Mouse (Mus musculus) stomach, embryonic 15.5 days (tissue): Measurements from ENCODE around the gene Calm4. TPM values are rescaled to one million over a fixed set of nuclear protein-coding genes. Genes with fewer than 3 reads are reported as not detected.
A peak's percentile ranks its signal among the peaks of the same experiment; 100 is the strongest.

ENCODE experiments used
- ATAC-seq: fragments of 200-750 bp; cut with Nextera tagmentation; 2 replicates; pipeline ENCODE4 v1.8.0; 2017; ENCODE audit warnings: low read depth, moderate number of reproducible peaks, moderate TSS enrichment; ENCODE audit not compliant: insufficient read depth, low FRiP score
- H3K27ac ChIP-seq: fragments of 300-500 bp; sonication (generic); 2 replicates; pipeline ENCODE4 v1.5.1; 2015; ENCODE audit warnings: mild to moderate bottlenecking, inconsistent platforms
- H3K27me3 ChIP-seq: fragments of 300-500 bp; sonication (generic); replicated peaks from 2 replicates; pipeline ENCODE4 v1.6.1; 2015; ENCODE audit warnings: inconsistent platforms
- H3K36me3 ChIP-seq: fragments of 300-500 bp; sonication (generic); 2 replicates; pipeline ENCODE4 v1.6.1; 2015; ENCODE audit warnings: inconsistent platforms
- H3K4me1 ChIP-seq: fragments of 300-500 bp; sonication (generic); 2 replicates; pipeline ENCODE4 v1.6.1; 2015; ENCODE audit warnings: inconsistent platforms
- H3K4me2 ChIP-seq: fragments of 300-500 bp; sonication (generic); 2 replicates; pipeline ENCODE4 v1.6.1; 2015; ENCODE audit warnings: mild to moderate bottlenecking, inconsistent platforms
- H3K4me3 ChIP-seq: fragments of 300-500 bp; sonication (generic); replicated peaks from 2 replicates; pipeline ENCODE4 v1.5.1; 2015; ENCODE audit warnings: inconsistent platforms
- H3K9ac ChIP-seq: fragments of 300-500 bp; sonication (generic); 2 replicates; pipeline ENCODE4 v1.6.1; 2015; ENCODE audit warnings: inconsistent platforms
- H3K9me3 ChIP-seq: fragments of 300-500 bp; sonication (generic); 2 replicates; pipeline ENCODE4 v1.6.1; 2016; ENCODE audit warnings: inconsistent platforms
- WGBS: fragments of 180-500 bp; shearing (Covaris S2); methylation state at CpG from one replicate; pipeline ENCODE4 v1.1.7; 2015; 5-methylcytosine and 5-hydroxymethylcytosine counted together
- polyA plus RNA-seq: library from polyadenylated mRNA; unstranded; fragments of >200 nt; fragmentation: Nextera tagmentation; extraction: Ambion mirVana; gene quantifications from 2 replicates; pipeline ENCODE4 v1.2.1, GENCODE M21; 2015

Calm4 gene
- polyA plus RNA-seq, 1 experiment from 2014 or later: 0.39 TPM

DNA sequence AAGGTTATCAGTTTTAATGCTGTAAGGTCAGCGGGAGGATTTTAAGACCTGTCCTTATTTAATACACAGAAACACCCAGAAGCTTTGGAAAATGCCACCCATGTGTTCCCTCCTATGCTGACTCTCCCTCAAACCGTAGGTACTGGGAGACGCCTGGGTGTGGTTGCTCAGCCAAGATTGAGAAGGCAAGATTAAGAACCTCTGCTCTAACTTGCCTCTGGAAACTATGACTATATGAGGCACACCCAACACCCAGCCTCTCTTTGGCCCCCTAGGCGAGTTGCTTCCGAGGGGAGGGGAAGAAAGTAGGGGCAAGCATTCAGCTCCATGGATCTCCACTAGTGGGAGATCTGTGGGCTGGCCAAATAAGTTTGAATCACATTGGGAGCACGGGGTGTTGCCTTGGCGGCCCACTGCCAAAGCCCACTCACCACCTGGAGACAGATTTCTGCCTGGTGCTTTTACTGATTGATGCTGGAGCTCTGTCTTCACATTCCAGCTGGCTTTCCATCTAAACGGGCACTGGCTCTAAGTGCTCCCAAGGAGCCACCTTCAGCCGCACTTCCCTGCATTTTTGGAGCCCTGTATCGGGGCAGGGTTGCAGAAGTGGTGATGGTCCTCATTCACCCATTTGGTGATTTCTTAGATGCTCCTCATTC lies 25.5 kb downstream of the Calm4 start:
- H3K4me2 ChIP-seq: no peak overlapping the region
- H3K27me3 ChIP-seq: no peaks in the 10 kb centered on the region
- no peak overlapping the region for H3K27ac ChIP-seq
- H3K4me1 ChIP-seq: peaks cover 6% of the 10 kb centered on the region; the same call in 1 of the 2 replicates
- H3K9ac ChIP-seq: no peak overlapping the region
- H3K36me3 ChIP-seq: no peaks in the 10 kb centered on the region
- H3K4me3 ChIP-seq: no peak overlapping the region
- ATAC-seq: peak; percentile 68
- H3K9me3 ChIP-seq: no peaks in the 10 kb centered on the region
- WGBS: 78% methylated on average over 10 of the region's 10 CpGs

DNA sequence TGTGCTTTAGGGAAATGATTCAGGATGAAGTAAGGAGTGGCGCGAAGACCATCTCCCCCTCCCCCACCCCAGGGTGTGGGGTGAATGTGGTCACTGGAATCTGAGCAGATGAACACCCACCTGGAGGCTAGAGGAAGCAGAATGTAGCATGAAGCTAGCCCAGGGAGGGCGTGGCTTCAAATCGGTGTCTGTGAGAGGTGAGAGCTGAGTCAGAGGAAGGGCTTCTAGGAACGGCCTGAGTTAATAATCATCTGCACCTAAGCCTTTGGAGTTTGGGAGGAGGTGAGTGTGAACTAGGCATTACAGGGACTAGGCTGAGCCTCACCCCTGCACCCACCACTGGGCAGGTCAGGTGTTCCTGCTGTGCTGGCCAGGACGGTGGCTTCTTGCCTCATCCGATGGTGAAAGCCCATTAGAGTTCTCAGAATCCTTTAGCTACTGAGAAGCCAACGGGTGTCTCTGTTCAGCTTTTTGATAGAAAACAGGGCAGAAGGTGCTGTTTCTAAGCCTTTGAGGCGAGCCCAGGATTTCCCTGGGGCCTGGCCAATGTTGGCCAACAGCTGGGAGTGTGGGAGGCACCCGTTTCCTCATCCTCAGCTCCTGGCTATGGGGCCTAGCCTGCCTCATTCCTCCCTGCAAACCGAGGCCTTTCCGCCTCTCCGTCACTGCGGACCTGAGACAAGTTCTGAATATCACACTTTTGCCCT lies 28.2 kb downstream of the Calm4 start:
- Histone ChIP-seq H3K9ac (no peak overlapping the region), H3K27me3 (no peaks in the 10 kb centered on the region), H3K4me2 (no peak overlapping the region), H3K9me3 (no peaks in the 10 kb centered on the region), H3K36me3 (no peaks in the 10 kb centered on the region), H3K4me3 (no peak overlapping the region), H3K4me1 (peaks cover 6% of the 10 kb centered on the region; the same call in 1 of the 2 replicates), H3K27ac (peak overlapping the region; percentile 32; the same call in 1 of the 2 replicates)
- 67% methylated on average over 14 of the region's 14 CpGs for WGBS
- peak; percentile 24 for ATAC-seq

DNA sequence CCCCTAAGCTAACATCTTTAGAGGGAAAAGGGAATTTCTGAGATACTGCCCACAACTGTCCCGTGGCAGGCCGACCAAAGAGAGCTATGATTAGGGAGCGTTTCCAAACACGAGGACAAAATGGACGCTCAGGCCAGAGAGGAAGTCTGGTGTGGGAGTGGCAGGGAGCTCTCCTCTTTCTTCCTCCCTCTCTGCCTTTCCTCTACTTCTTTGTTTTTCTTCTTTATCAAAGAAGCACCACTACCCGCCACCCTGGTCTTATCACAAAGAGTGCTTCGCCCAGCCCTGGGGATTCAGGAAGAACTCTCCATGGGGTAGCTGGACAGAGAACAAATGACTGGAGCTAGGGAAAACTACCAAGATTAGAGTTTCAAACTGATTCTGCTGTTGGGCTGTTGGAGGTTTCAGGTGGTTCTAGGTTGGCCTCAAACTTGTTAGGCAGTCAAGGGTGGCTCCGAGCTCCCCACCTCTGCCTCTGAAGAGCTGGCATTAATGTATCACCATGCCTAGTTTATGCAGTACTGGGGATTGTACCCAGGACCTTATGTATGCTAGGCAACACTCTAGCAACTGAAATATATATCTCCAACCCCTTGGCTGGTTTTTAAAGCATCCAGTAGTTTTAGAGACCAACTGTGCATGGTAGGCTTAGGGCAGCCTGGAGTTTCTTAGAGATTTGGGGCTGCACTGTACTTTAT lies 28.9 kb downstream of the Calm4 start:
- H3K4me2 ChIP-seq: no peak overlapping the region
- H3K9me3 ChIP-seq: no peaks in the 10 kb centered on the region
- WGBS: 73% methylated on average over 8 of the region's 8 CpGs
- no peak overlapping the region for H3K4me3 ChIP-seq
- H3K9ac ChIP-seq: no peak overlapping the region
- peak overlapping the region; percentile 32; the same call in 1 of the 2 replicates for H3K27ac ChIP-seq
- H3K36me3 ChIP-seq: no peaks in the 10 kb centered on the region
- H3K27me3 ChIP-seq: no peaks in the 10 kb centered on the region
- peaks cover 6% of the 10 kb centered on the region; the same call in 1 of the 2 replicates for H3K4me1 ChIP-seq
- ATAC-seq: peak; percentile 58

DNA sequence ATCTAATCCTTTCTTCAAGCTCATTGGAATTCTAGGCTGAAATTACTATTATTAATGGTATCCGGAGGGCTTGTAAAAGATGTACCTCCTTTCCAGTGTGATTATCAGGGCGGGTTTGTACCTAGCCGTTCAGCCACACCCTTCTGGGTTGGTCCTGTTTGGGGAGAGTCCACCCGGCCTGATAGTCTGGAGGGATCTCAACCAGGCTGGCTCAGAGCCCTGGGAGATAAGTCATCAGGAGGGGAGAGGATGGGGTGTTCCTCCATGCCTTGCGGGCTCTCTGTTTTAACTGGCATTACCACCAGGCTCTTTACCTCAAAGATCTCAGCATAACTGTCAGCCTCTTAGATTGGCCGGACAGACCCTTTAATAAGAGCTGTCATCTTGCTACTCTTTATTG lies 29.6 kb downstream of the Calm4 start:
- no peaks in the 10 kb centered on the region for H3K27me3 ChIP-seq
- H3K4me3 ChIP-seq: no peak overlapping the region
- no peaks in the 10 kb centered on the region for H3K36me3 ChIP-seq
- WGBS: 74% methylated on average over 6 of the region's 6 CpGs
- ATAC-seq: peak; percentile 89
- H3K4me2 ChIP-seq: no peak overlapping the region
- 0 out of 2 replicates have a peak overlapping the region, but pooled peaks have one; percentile 21 for H3K27ac ChIP-seq
- H3K4me1 ChIP-seq: peaks cover 6% of the 10 kb centered on the region; the same call in 1 of the 2 replicates
- no peak overlapping the region for H3K9ac ChIP-seq
- no peaks in the 10 kb centered on the region for H3K9me3 ChIP-seq

DNA sequence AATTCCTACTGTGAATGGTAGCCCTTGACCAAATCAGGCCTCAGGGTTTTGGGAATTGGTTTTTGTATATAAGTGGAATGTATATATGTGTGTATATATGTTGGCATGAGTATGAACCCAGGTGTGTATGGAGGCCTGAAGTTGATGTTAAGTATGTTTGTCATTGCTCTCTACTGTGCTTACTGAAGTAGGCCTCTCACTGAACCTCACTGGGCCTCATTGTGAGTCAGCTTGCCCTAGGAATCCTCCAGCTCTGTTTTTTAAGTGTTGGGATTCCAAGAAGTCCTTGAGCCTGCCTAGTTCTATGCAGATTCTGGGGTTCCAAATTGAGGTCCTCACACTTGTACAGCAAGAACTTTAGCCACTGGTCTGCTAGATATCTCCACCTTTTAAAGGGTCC lies 32.3 kb downstream of the Calm4 start:
- Histone ChIP-seq H3K9me3 (no peaks in the 10 kb centered on the region), H3K9ac (no peak overlapping the region), H3K36me3 (no peaks in the 10 kb centered on the region), H3K4me3 (no peak overlapping the region), H3K4me2 (no peak overlapping the region), H3K4me1 (peaks cover 6% of the 10 kb centered on the region; the same call in 1 of the 2 replicates), H3K27ac (no peak overlapping the region), H3K27me3 (no peaks in the 10 kb centered on the region)
- no peak for ATAC-seq

DNA sequence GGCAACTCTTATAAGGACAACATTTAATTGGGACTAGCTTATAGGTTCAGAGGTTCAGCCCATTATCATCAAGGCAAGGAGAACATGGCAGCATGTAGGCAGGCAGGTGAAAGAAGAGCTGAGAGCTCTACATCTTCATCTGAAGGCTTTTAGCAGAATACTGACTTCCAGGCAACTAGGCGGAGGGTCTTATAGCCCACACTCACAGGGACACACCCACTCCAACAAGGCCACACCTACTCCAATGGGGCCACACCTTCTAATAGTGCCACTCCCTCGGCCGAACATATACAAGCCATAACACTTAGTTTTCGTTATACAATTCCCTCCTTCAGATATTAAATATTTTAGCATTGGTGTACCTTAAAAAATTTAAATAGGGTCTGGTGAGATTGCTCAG lies 35.3 kb downstream of the Calm4 start:
- H3K27me3 ChIP-seq: no peaks in the 10 kb centered on the region
- H3K36me3 ChIP-seq: no peaks in the 10 kb centered on the region
- no peak overlapping the region for H3K4me2 ChIP-seq
- peaks cover 9% of the 10 kb centered on the region; the same call in 1 of the 2 replicates for H3K4me1 ChIP-seq
- H3K4me3 ChIP-seq: no peak overlapping the region
- 87% methylated on average over 4 of the region's 4 CpGs for WGBS
- no peaks in the 10 kb centered on the region for H3K9me3 ChIP-seq
- no peak for ATAC-seq
- H3K9ac ChIP-seq: no peak overlapping the region
- no peak overlapping the region for H3K27ac ChIP-seq

DNA sequence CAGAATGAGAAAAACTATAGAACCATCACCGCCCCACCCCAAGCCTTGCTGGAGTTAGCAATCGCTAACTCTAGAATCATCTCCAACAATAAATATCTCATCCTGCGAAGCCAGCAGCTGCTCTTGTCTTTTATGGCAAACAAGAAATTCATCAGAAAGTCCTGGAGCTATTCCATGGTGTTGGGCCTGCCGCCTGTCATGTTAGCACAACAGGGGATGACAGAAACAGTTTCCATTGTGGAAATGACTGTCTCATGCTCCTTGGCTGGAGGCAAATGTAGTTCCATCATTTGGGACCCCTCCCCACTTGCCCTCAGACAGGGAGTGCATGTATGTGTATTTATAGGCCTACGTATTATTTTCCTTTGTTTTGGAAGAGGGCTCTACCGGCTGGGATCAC lies 38.9 kb downstream of the Calm4 start:
- Histone ChIP-seq H3K4me1 (peaks cover 10% of the 10 kb centered on the region; the same call in 1 of the 2 replicates), H3K36me3 (peaks cover 2% of the 10 kb centered on the region; the same call in 1 of the 2 replicates), H3K9ac (no peak overlapping the region), H3K4me3 (no peak overlapping the region), H3K27me3 (no peaks in the 10 kb centered on the region), H3K4me2 (no peak overlapping the region), H3K9me3 (no peaks in the 10 kb centered on the region), H3K27ac (no peak overlapping the region)
- 56% methylated on average over 6 of the region's 6 CpGs for WGBS
- ATAC-seq: no peak

DNA sequence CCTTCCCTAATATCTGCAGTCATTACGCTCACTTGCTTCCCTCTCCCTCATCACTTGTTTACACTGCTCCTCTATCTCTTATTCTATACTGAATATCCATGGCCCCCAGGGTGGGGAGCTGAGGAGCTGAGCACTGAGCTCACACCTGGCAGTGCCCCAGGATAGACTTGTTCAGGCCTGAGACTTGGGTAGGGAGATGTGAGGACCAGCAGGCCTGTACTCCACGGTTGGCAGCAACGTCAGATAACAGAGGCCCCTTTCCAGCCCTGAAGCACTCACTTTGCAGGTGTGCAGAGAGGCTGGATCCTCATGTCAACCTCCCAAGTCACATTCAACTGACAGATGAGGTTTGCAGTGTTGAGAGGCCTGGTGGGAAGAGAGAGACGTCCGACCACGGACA lies 39.6 kb downstream of the Calm4 start:
- peaks cover 9% of the 10 kb centered on the region; the same call in 1 of the 2 replicates for H3K36me3 ChIP-seq
- H3K4me2 ChIP-seq: no peak overlapping the region
- 53% methylated on average over 6 of the region's 6 CpGs for WGBS
- H3K9ac ChIP-seq: no peak overlapping the region
- no peaks in the 10 kb centered on the region for H3K27me3 ChIP-seq
- peaks cover 10% of the 10 kb centered on the region; the same call in 1 of the 2 replicates for H3K4me1 ChIP-seq
- H3K27ac ChIP-seq: peak overlapping the region; percentile 73
- H3K9me3 ChIP-seq: no peaks in the 10 kb centered on the region
- H3K4me3 ChIP-seq: no peak overlapping the region
- ATAC-seq: peak; percentile 72; the same call in 1 of the 2 replicates

DNA sequence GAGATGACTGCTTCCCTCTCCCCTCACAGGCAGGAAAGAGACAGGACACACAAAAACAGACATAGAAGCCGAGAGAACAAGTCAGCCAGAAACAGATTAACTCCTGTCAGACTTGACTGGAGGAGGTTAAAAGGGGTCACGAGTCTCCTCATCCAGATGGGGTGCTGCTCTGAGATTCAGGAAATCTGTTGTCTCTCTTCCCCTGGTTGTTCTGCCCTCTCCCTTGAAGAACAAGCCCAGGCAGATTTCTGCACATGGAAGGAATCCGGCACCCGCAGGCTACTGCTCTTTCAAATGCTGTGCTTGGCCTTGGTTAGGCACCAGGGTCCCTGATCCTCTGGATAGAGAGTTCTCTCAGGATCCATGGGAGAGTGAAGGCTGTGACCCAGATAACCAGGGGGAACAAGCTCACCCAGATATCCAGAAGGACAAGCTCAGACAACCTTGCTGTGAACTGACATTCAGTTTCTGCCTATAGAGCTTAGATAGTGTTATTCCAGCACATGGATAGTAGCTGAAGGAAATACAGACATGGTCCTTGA lies 40.2 kb downstream of the Calm4 start:
- ATAC-seq: no peak
- H3K36me3 ChIP-seq: peaks cover 9% of the 10 kb centered on the region; the same call in 1 of the 2 replicates
- WGBS: 47% methylated on average over 4 of the region's 4 CpGs
- no peaks in the 10 kb centered on the region for H3K9me3 ChIP-seq
- peak overlapping the region; percentile 73 for H3K27ac ChIP-seq
- no peaks in the 10 kb centered on the region for H3K27me3 ChIP-seq
- H3K4me2 ChIP-seq: no peak overlapping the region
- no peak overlapping the region for H3K9ac ChIP-seq
- peaks cover 10% of the 10 kb centered on the region; the same call in 1 of the 2 replicates for H3K4me1 ChIP-seq
- no peak overlapping the region for H3K4me3 ChIP-seq

DNA sequence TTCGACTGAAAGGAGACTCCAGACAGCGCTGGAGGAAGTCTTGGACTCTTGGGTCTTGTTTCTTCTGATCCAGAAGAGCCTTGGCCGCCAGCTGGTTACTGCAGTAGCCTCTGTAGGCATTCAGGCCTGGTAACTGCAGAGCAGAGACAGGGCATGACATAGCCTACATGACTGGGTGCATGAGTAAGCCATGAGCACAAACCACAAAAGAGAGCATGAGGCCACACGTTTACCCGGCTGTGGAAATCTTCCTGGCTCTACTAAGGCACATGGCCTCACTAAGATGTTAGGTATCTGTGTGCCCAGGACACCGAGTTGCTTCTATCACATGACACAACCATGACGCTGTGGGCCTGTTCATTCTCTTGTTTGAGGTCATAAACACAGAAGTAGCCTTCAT lies 49.1 kb downstream of the Calm4 start:
- 92% methylated on average over 7 of the region's 7 CpGs for WGBS
- no peak for ATAC-seq
- H3K4me3 ChIP-seq: no peak overlapping the region

More for the DNA sequence above, 49.1 kb downstream of the Calm4 start:
- H3K27ac ChIP-seq: no peak overlapping the region
- no peaks in the 10 kb centered on the region for H3K27me3 ChIP-seq
- H3K4me2 ChIP-seq: no peak overlapping the region
- H3K9me3 ChIP-seq: no peaks in the 10 kb centered on the region
- peaks cover 36% of the 10 kb centered on the region for H3K36me3 ChIP-seq
- no peaks in the 10 kb centered on the region for H3K4me1 ChIP-seq
- H3K9ac ChIP-seq: no peak overlapping the region
